ENCODE assay signal across 8 mouse cellular contexts in genomic region chr2:174077776-174078338, GRCm38 (mm10). TPM values are rescaled to one million over a fixed set of nuclear protein-coding genes. Genes with fewer than 3 reads are reported as not detected.
DNase-seq lines count a peak whose midpoint lies in the region; ATAC-seq and TF ChIP-seq lines count a peak whose summit lies in the region.

No protein-coding gene starts in this region.

- DNase-seq in neural tube, embryonic 11.5 days (ENCODE audit: low spot score), result peak; percentile 24
- no peak for DNase-seq in neural tube, embryonic 10.5 days (ENCODE audit: extremely low spot score, low spot score)
- no peak for DNase-seq in liver, embryonic 11.5 days (ENCODE audit: low spot score)
- no peak for DNase-seq in spleen, adult 12 weeks (ENCODE audit: low spot score)
- DNase-seq in spleen, postnatal 10 days (ENCODE audit: low spot score in 2 of 2), result no peak

- H3K27me3 ChIP-seq in neural tube, embryonic 11.5 days (ENCODE audit: control insufficient read depth, insufficient read depth, low read length), result no peaks in the 10 kb centered on the region
- no peaks in the 10 kb centered on the region for H3K27me3 ChIP-seq in liver, embryonic 11.5 days (replicated peaks; ENCODE audit: control insufficient read depth, insufficient read depth, low read length)
- H3K27me3 ChIP-seq in stomach, embryonic 16.5 days (ENCODE audit: control insufficient read depth, insufficient read depth, low read length), result no peaks in the 10 kb centered on the region

- no peak for TF ChIP-seq POLR2A in embryonic fibroblast, embryonic 13.5 days (IDR thresholded peaks at IDR 0.05; ENCODE audit: low read depth, low read length)

- H3K9ac ChIP-seq in neural tube, embryonic 11.5 days (ENCODE audit: low read length), result peak overlapping the region; percentile 75
- peak overlapping the region; percentile 88 for H3K9ac ChIP-seq in liver, embryonic 11.5 days (ENCODE audit: low read depth, low read length)
- peak overlapping the region; percentile 95 for H3K9ac ChIP-seq in stomach, embryonic 16.5 days (ENCODE audit: low read length)

- TF ChIP-seq CTCF in embryonic fibroblast, embryonic 13.5 days (IDR thresholded peaks at IDR 0.05; ENCODE audit: borderline replicate concordance, insufficient read depth, low read length), result no peak

- H3K9me3 ChIP-seq in neural tube, embryonic 11.5 days (ENCODE audit: control insufficient read depth, low read length), result no peaks in the 10 kb centered on the region
- H3K9me3 ChIP-seq in liver, embryonic 11.5 days (ENCODE audit: control insufficient read depth, low read length), result no peaks in the 10 kb centered on the region
- H3K9me3 ChIP-seq in stomach, embryonic 16.5 days (replicated peaks; ENCODE audit: control insufficient read depth, low read length), result no peaks in the 10 kb centered on the region

- H3K4me1 ChIP-seq in neural tube, embryonic 11.5 days (ENCODE audit: control insufficient read depth, insufficient read depth, low read length), result peaks cover 19% of the 10 kb centered on the region
- H3K4me1 ChIP-seq in embryonic fibroblast, embryonic 13.5 days (ENCODE audit: control insufficient read depth, insufficient read depth, low read length), result peaks cover 3% of the 10 kb centered on the region; the same call in 1 of the 2 replicates
- H3K4me1 ChIP-seq in liver, embryonic 11.5 days (replicated peaks; ENCODE audit: control insufficient read depth, insufficient read depth, low read length), result peaks cover 12% of the 10 kb centered on the region
- H3K4me1 ChIP-seq in stomach, embryonic 16.5 days (ENCODE audit: control insufficient read depth, insufficient read depth, low read length), result peaks cover 36% of the 10 kb centered on the region

- peak overlapping the region; percentile 73 for H3K4me3 ChIP-seq in neural tube, embryonic 11.5 days (ENCODE audit: low read depth, low read length)
- peak overlapping the region; percentile 77 for H3K4me3 ChIP-seq in embryonic fibroblast, embryonic 13.5 days (ENCODE audit: insufficient read depth, low read length)
- H3K4me3 ChIP-seq in liver, embryonic 11.5 days (ENCODE audit: low read depth, low read length), result peak overlapping the region; percentile 82
- H3K4me3 ChIP-seq in stomach, embryonic 16.5 days (replicated peaks; ENCODE audit: low read length), result peak overlapping the region; percentile 97

- ATAC-seq in neural tube, embryonic 11.5 days (ENCODE audit: insufficient read depth, low FRiP score, low TSS enrichment), result no peak
- no peak for ATAC-seq in liver, embryonic 11.5 days (replicated peaks; ENCODE audit: low FRiP score)
- no peak for ATAC-seq in stomach, embryonic 16.5 days (ENCODE audit: insufficient read depth, low FRiP score)
- ATAC-seq in activated CD4-positive, CD25-positive, alpha-beta regulatory T cell, adult 4 months, result no peak

- H3K36me3 ChIP-seq in neural tube, embryonic 11.5 days (ENCODE audit: control insufficient read depth, insufficient read depth, low read length), result no peaks in the 10 kb centered on the region
- H3K36me3 ChIP-seq in liver, embryonic 11.5 days (ENCODE audit: control insufficient read depth, insufficient read depth, low read length), result no peaks in the 10 kb centered on the region
- H3K36me3 ChIP-seq in stomach, embryonic 16.5 days (ENCODE audit: control insufficient read depth, insufficient read depth, low read length), result no peaks in the 10 kb centered on the region

- peak overlapping the region; percentile 94 for H3K4me2 ChIP-seq in neural tube, embryonic 11.5 days (ENCODE audit: low read depth)
- H3K4me2 ChIP-seq in liver, embryonic 11.5 days, result peak overlapping the region; percentile 97
- H3K4me2 ChIP-seq in stomach, embryonic 16.5 days (ENCODE audit: low read depth, low read length), result peak overlapping the region; percentile 91

- WGBS in neural tube, embryonic 11.5 days, result 13% methylated on average over 10 of the region's 11 CpGs
- 18% methylated on average over 11 of the region's 11 CpGs for WGBS in liver, embryonic 11.5 days
- WGBS in stomach, embryonic 16.5 days, result 6% methylated on average over 11 of the region's 11 CpGs

- H3K27ac ChIP-seq in neural tube, embryonic 11.5 days (ENCODE audit: low read depth, low read length), result peak overlapping the region; percentile 91
- H3K27ac ChIP-seq in embryonic fibroblast, embryonic 13.5 days (ENCODE audit: insufficient read depth, low read length), result no peak overlapping the region; the same call in 1 of the 2 replicates
- H3K27ac ChIP-seq in liver, embryonic 11.5 days (ENCODE audit: low read depth, low read length), result peak overlapping the region; percentile 82; the same call in 1 of the 2 replicates
- H3K27ac ChIP-seq in stomach, embryonic 16.5 days (ENCODE audit: low read length), result peak overlapping the region; percentile 99

RNA-seq across cellular contexts. Expression of gene Stx16, which starts 1.7 kb away (rescaled TPM):
- 8.4 and 9.8 TPM in 2 replicates for polyA plus RNA-seq in neural tube, embryonic 11.5 days (2014; fragmentation: Nextera tagmentation; extraction: Ambion mirVana)
- polyA plus RNA-seq in embryonic fibroblast, embryonic 13.5 days (2011; ENCODE audit: insufficient read length, low read depth, missing spikeins), result 43.4 and 57.7 TPM in 2 replicates
- 7.2 and 9.6 TPM in 2 replicates for polyA plus RNA-seq in liver, embryonic 11.5 days (2014; fragmentation: Nextera tagmentation; extraction: Ambion mirVana)
- polyA plus RNA-seq in stomach, embryonic 16.5 days (2015; fragmentation: Nextera tagmentation; extraction: Ambion mirVana), result 12.8 and 14.8 TPM in 2 replicates
- polyA plus RNA-seq in activated CD4-positive, CD25-positive, alpha-beta regulatory T cell, adult 4 months (2017; shearing (Covaris generic)), result 10 to 100 TPM; 14.1 to 16.0 TPM

RNA-seq across cellular contexts. Expression of gene Npepl1, which starts 32.3 kb away (rescaled TPM):
- 43.2 and 44.1 TPM in 2 replicates for polyA plus RNA-seq in neural tube, embryonic 11.5 days (2014; fragmentation: Nextera tagmentation; extraction: Ambion mirVana)
- polyA plus RNA-seq in embryonic fibroblast, embryonic 13.5 days (2011; ENCODE audit: insufficient read length, low read depth, missing spikeins), result 44.4 and 51.4 TPM in 2 replicates
- polyA plus RNA-seq in liver, embryonic 11.5 days (2014; fragmentation: Nextera tagmentation; extraction: Ambion mirVana), result 57.7 and 59.1 TPM in 2 replicates
- polyA plus RNA-seq in stomach, embryonic 16.5 days (2015; fragmentation: Nextera tagmentation; extraction: Ambion mirVana), result 46.9 and 55.1 TPM in 2 replicates
- 10 to 100 TPM; 18.9 to 20.9 TPM for polyA plus RNA-seq in activated CD4-positive, CD25-positive, alpha-beta regulatory T cell, adult 4 months (2017; shearing (Covaris generic))
